Mouse (Mus musculus) neural tube, embryonic 13.5 days (tissue): Measurements from ENCODE around the gene Prkaa1. TPM values are rescaled to one million over a fixed set of nuclear protein-coding genes. Genes with fewer than 3 reads are reported as not detected.

Source experiments
- polyA plus RNA-seq: library from polyadenylated mRNA; unstranded; fragments of >200 nt; fragmentation: Nextera tagmentation; extraction: Ambion mirVana; gene quantifications from 2 replicates; pipeline ENCODE4 v1.2.1, GENCODE M21; 2015

Gene Prkaa1
- polyA plus RNA-seq, 1 experiment from 2014 or later: 16.1 TPM

Other genes with a start within 250 kb of the Prkaa1 start
- not detected in 2 replicates for gene Mroh2b, start 245.1 kb upstream of the Prkaa1 start, polyA plus RNA-seq
- not detected in 2 replicates for gene C7, start 80.1 kb upstream of the Prkaa1 start, polyA plus RNA-seq
- gene Card6, start 35.3 kb upstream of the Prkaa1 start, polyA plus RNA-seq: 1.1 and 2.0 TPM in 2 replicates
- 354 and 411 TPM in 2 replicates for gene Rpl37, start 27.2 kb upstream of the Prkaa1 start, polyA plus RNA-seq
- gene Ttc33, start 41.7 kb downstream of the Prkaa1 start, polyA plus RNA-seq: 55.0 and 58.3 TPM in 2 replicates
- 4.2 and 4.4 TPM in 2 replicates for gene Ptger4, start 100.3 kb downstream of the Prkaa1 start, polyA plus RNA-seq